Mouse (Mus musculus) hindbrain, embryonic 16.5 days (tissue): Measurements from ENCODE around the gene Polrmt. TPM values are rescaled to one million over a fixed set of nuclear protein-coding genes. Genes with fewer than 3 reads are reported as not detected.
"Not testable (repeated sequence)": the region's sequence is repeated elsewhere in the genome, so short reads cannot be mapped to it uniquely, and the experiment has no call there.

Experiments
- ATAC-seq: fragments of 200-750 bp; cut with Nextera tagmentation; 2 replicates; pipeline ENCODE4 v1.8.0; 2017; ENCODE audit warnings: moderate TSS enrichment, moderate library complexity
- H3K27ac ChIP-seq: fragments of 300-500 bp; sonication (generic); 2 replicates; pipeline ENCODE4 v1.5.1; 2014; ENCODE audit warnings: low read depth, mild to moderate bottlenecking, control low read depth, low read length, moderate library complexity
- H3K27me3 ChIP-seq: fragments of 300-500 bp; sonication (generic); replicated peaks from 2 replicates; pipeline ENCODE4 v1.6.1; 2014; ENCODE audit warnings: low read length; ENCODE audit not compliant: control insufficient read depth, insufficient read depth
- H3K36me3 ChIP-seq: fragments of 300-500 bp; sonication (generic); 2 replicates; pipeline ENCODE4 v1.6.1; 2014; ENCODE audit warnings: mild to moderate bottlenecking, low read length, moderate library complexity, mixed read lengths; ENCODE audit not compliant: control insufficient read depth, insufficient read depth
- H3K4me1 ChIP-seq: fragments of 300-500 bp; sonication (generic); 2 replicates; pipeline ENCODE4 v1.6.1; 2014; ENCODE audit warnings: low read depth, low read length; ENCODE audit not compliant: control insufficient read depth, insufficient read depth
- H3K4me2 ChIP-seq: fragments of 300-500 bp; sonication (generic); 2 replicates; pipeline ENCODE4 v1.6.1; 2014; ENCODE audit warnings: mild to moderate bottlenecking, low read length, control low read depth, moderate library complexity
- H3K4me3 ChIP-seq: fragments of 300-500 bp; sonication (generic); 2 replicates; pipeline ENCODE4 v1.5.1; 2014; ENCODE audit warnings: mild to moderate bottlenecking, low read length, control low read depth, moderate library complexity
- H3K9ac ChIP-seq: fragments of 300-500 bp; sonication (generic); 2 replicates; pipeline ENCODE4 v1.6.1; 2014; ENCODE audit warnings: low read depth, mild to moderate bottlenecking, control low read depth, low read length, moderate library complexity
- H3K9me3 ChIP-seq: fragments of 300-500 bp; sonication (generic); 2 replicates; pipeline ENCODE4 v1.6.1; 2014; ENCODE audit warnings: mild to moderate bottlenecking, low read length, moderate library complexity; ENCODE audit not compliant: control insufficient read depth
- WGBS: fragments of 180-500 bp; shearing (Covaris S2); extraction: QIAGEN DNeasy Blood & Tissue Kit; methylation state at CpG from one replicate; pipeline ENCODE4 v1.1.7; 2014; 5-methylcytosine and 5-hydroxymethylcytosine counted together
- polyA plus RNA-seq: library from polyadenylated mRNA; unstranded; fragments of >200 nt; fragmentation: Nextera tagmentation; extraction: Ambion mirVana; gene quantifications from 2 replicates; pipeline ENCODE4 v1.2.1, GENCODE M21; 2015

The Polrmt gene
- polyA plus RNA-seq, 1 experiment from 2014 or later, result 37.1 TPM

- peak within 1 kb of the TSS; percentile 99 for H3K4me3 ChIP-seq
- peak within 1 kb of the TSS; percentile 97 for H3K9ac ChIP-seq
- H3K36me3 ChIP-seq, result peaks cover 8% of the 10 kb centered on the region
- peak within 1 kb of the TSS; percentile 94 for H3K4me2 ChIP-seq
- H3K27me3 ChIP-seq, result no peaks in the 10 kb centered on the region
- H3K27ac ChIP-seq, result peak within 1 kb of the TSS; percentile 93
- peak; percentile 88 for ATAC-seq
- WGBS, result under 1% methylated on average over 81 of the region's 101 CpGs
- peaks cover 34% of the 10 kb centered on the region for H3K4me1 ChIP-seq
- H3K9me3 ChIP-seq, result no peaks in the 10 kb centered on the region
Observed at GRCm38 (mm10) chr10:79766508-79767325, 20.3 kb upstream of the Polrmt start, which contains the start of gene Rnf126. TSS of gene Rnf126 (minus strand) at chr10:79766952.

- ATAC-seq, result no peak; the same call in 1 of the 2 replicates
- peaks cover 34% of the 10 kb centered on the region for H3K4me1 ChIP-seq
- no peaks in the 10 kb centered on the region for H3K27me3 ChIP-seq
- WGBS, result 7% methylated on average over 16 of the region's 16 CpGs
- peak overlapping the region; percentile 93 for H3K27ac ChIP-seq
- peak overlapping the region; percentile 94 for H3K4me2 ChIP-seq
- H3K9me3 ChIP-seq, result no peaks in the 10 kb centered on the region
- peak overlapping the region; percentile 99 for H3K4me3 ChIP-seq
- H3K9ac ChIP-seq, result peak overlapping the region; percentile 97
- peaks cover 14% of the 10 kb centered on the region for H3K36me3 ChIP-seq
Observed at GRCm38 (mm10) chr10:79766001-79766507, 19.7 kb upstream of the Polrmt start.

- WGBS, result 61% methylated on average over 2 of the region's 2 CpGs
- H3K4me2 ChIP-seq, result peak overlapping the region; percentile 94
- H3K27ac ChIP-seq, result no peak overlapping the region
- no peak for ATAC-seq
- peaks cover 20% of the 10 kb centered on the region for H3K36me3 ChIP-seq
- no peaks in the 10 kb centered on the region for H3K9me3 ChIP-seq
- no peaks in the 10 kb centered on the region for H3K27me3 ChIP-seq
- H3K4me1 ChIP-seq, result peaks cover 34% of the 10 kb centered on the region
- peak overlapping the region; percentile 97 for H3K9ac ChIP-seq
- H3K4me3 ChIP-seq, result peak overlapping the region; percentile 99; the same call in 1 of the 2 replicates
Observed at GRCm38 (mm10) chr10:79765228-79765745, 18.9 kb upstream of the Polrmt start.

- Histone ChIP-seq H3K9me3 (no peaks in the 10 kb centered on the region), H3K4me3 (no peak overlapping the region), H3K4me2 (no peak overlapping the region), H3K27ac (no peak overlapping the region), H3K4me1 (peaks cover 34% of the 10 kb centered on the region), H3K27me3 (no peaks in the 10 kb centered on the region), H3K9ac (peak overlapping the region; percentile 13; the same call in 1 of the 2 replicates), H3K36me3 (peaks cover 22% of the 10 kb centered on the region)
- no peak for ATAC-seq
- whole genome bisulfite sequencing, result 86% methylated on average over 7 of the region's 7 CpGs
Observed at GRCm38 (mm10) chr10:79764234-79764633, 17.9 kb upstream of the Polrmt start.

- Histone ChIP-seq H3K27ac (no peak overlapping the region), H3K27me3 (no peaks in the 10 kb centered on the region), H3K36me3 (peaks cover 35% of the 10 kb centered on the region), H3K9me3 (no peaks in the 10 kb centered on the region), H3K4me2 (no peak overlapping the region), H3K9ac (no peak overlapping the region), H3K4me3 (no peak overlapping the region), H3K4me1 (peaks cover 26% of the 10 kb centered on the region)
- no peak for ATAC-seq
- WGBS, result 95% methylated on average over 3 of the region's 3 CpGs
Observed at GRCm38 (mm10) chr10:79762875-79763274, 16.5 kb upstream of the Polrmt start.

GRCm38 (mm10) chr10:79760603-79761143, 14.3 kb upstream of the Polrmt start:
- WGBS, result 92% methylated on average over 11 of the region's 11 CpGs
- H3K9me3 ChIP-seq, result no peaks in the 10 kb centered on the region
- H3K9ac ChIP-seq, result no peak overlapping the region
- H3K4me2 ChIP-seq, result no peak overlapping the region
- H3K36me3 ChIP-seq, result peaks cover 50% of the 10 kb centered on the region
- ATAC-seq, result no peak
- no peak overlapping the region for H3K4me3 ChIP-seq
- no peak overlapping the region for H3K27ac ChIP-seq
- no peaks in the 10 kb centered on the region for H3K27me3 ChIP-seq
- H3K4me1 ChIP-seq, result peaks cover 18% of the 10 kb centered on the region

- H3K27me3 ChIP-seq, H3K4me3 ChIP-seq, H3K9me3 ChIP-seq, ATAC-seq, H3K4me2 ChIP-seq, H3K27ac ChIP-seq, H3K9ac ChIP-seq: not testable (repeated sequence)
- H3K36me3 ChIP-seq, result peaks cover 50% of the 10 kb centered on the region
- peaks cover 18% of the 10 kb centered on the region for H3K4me1 ChIP-seq
- WGBS, result 96% methylated on average over 1 of the region's 1 CpGs
Observed at GRCm38 (mm10) chr10:79759675-79760074, 13.3 kb upstream of the Polrmt start.

- no peaks in the 10 kb centered on the region for H3K27me3 ChIP-seq
- ATAC-seq, result no peak; the same call in 1 of the 2 replicates
- no peak overlapping the region for H3K27ac ChIP-seq
- peaks cover 10% of the 10 kb centered on the region for H3K4me1 ChIP-seq
- WGBS, result 89% methylated on average over 23 of the region's 24 CpGs
- no peaks in the 10 kb centered on the region for H3K9me3 ChIP-seq
- H3K4me2 ChIP-seq, result no peak overlapping the region
- H3K36me3 ChIP-seq, result peaks cover 42% of the 10 kb centered on the region
- no peak overlapping the region for H3K9ac ChIP-seq
- no peak overlapping the region for H3K4me3 ChIP-seq
Observed at GRCm38 (mm10) chr10:79756660-79757059, 10.3 kb upstream of the Polrmt start.

GRCm38 (mm10) chr10:79755854-79756253, 9.5 kb upstream of the Polrmt start:
- Histone ChIP-seq H3K9me3 (no peaks in the 10 kb centered on the region), H3K4me3 (no peak overlapping the region), H3K4me1 (peaks cover 10% of the 10 kb centered on the region), H3K4me2 (no peak overlapping the region), H3K27ac (no peak overlapping the region), H3K27me3 (no peaks in the 10 kb centered on the region), H3K9ac (no peak overlapping the region), H3K36me3 (peaks cover 34% of the 10 kb centered on the region)
- WGBS, result 84% methylated on average over 3 of the region's 3 CpGs
- no peak for ATAC-seq
